Mouse (Mus musculus) left cerebral cortex, adult 9 months (tissue): ENCODE results near the gene Klhl21.
"Not testable (repeated sequence)": the region's sequence is repeated elsewhere in the genome, so short reads cannot be mapped to it uniquely, and the experiment has no call there.

Source experiments
- DNase-seq, 2 experiments: peaks; one replicate each; pipeline ENCODE4 v3.0.0; 2022; ENCODE audit warnings: low spot score in 2 of 2

Gene Klhl21

GRCm38 (mm10) chr4:152021568-152022097, 13.0 kb downstream of the Klhl21 start:
- no peak for DNase-seq

GRCm38 (mm10) chr4:152022506-152022905, 13.9 kb downstream of the Klhl21 start:
- no peak for DNase-seq

- no peak for DNase-seq
Measured at GRCm38 (mm10) chr4:152024525-152024924, 15.9 kb downstream of the Klhl21 start.

GRCm38 (mm10) chr4:152026751-152027508, 18.3 kb downstream of the Klhl21 start:
- no peak for DNase-seq

- DNase-seq, result peak; percentile 93 to 97
Measured at GRCm38 (mm10) chr4:152027524-152027923, 18.9 kb downstream of the Klhl21 start, which contains the start of gene Zbtb48. Gene Zbtb48 (minus strand): TSS chr4:152027671.

GRCm38 (mm10) chr4:152028456-152028855, 19.9 kb downstream of the Klhl21 start:
- DNase-seq, result no peak

GRCm38 (mm10) chr4:152029087-152029486, 20.5 kb downstream of the Klhl21 start:
- no peak for DNase-seq

- no peak for DNase-seq
Measured at GRCm38 (mm10) chr4:152029997-152030396, 21.4 kb downstream of the Klhl21 start.

GRCm38 (mm10) chr4:152032922-152033321, 24.3 kb downstream of the Klhl21 start:
- no peak for DNase-seq

GRCm38 (mm10) chr4:152036464-152036863, 27.9 kb downstream of the Klhl21 start:
- not testable (repeated sequence) for DNase-seq

- DNase-seq, result no peak
Measured at GRCm38 (mm10) chr4:152038225-152038984, 29.8 kb downstream of the Klhl21 start, which contains the start of gene Tas1r1. Gene Tas1r1 (minus strand): TSS chr4:152038568.

- peak; percentile 75 to 88 for DNase-seq
Measured at GRCm38 (mm10) chr4:152038985-152039830, 30.6 kb downstream of the Klhl21 start, which contains the start of gene Nol9. Gene Nol9 (plus strand): TSS chr4:152039321.

- DNase-seq, result no peak
Measured at GRCm38 (mm10) chr4:152039831-152040310, 31.3 kb downstream of the Klhl21 start.

GRCm38 (mm10) chr4:152041924-152042641, 33.5 kb downstream of the Klhl21 start:
- DNase-seq, result no peak

- no peak for DNase-seq
Measured at GRCm38 (mm10) chr4:152043171-152043570, 34.6 kb downstream of the Klhl21 start.

- DNase-seq, result no peak
Measured at GRCm38 (mm10) chr4:152044609-152045008, 36.0 kb downstream of the Klhl21 start.

- peak in 1 of 2 experiments; percentile 24 for DNase-seq
Measured at GRCm38 (mm10) chr4:152062390-152063110, 53.9 kb downstream of the Klhl21 start.

GRCm38 (mm10) chr4:152067280-152067679, 58.7 kb downstream of the Klhl21 start:
- DNase-seq, result no peak
